Mouse (Mus musculus): ENCODE measurements at regions not wholly inside any gene's neighbourhood (a gene's known extent, or its start where the extent isn't known, plus 50 kb on each side); places are given as distances from the start of the nearest gene placed in this dataset.

GRCm38 (mm10) chr9:112608932-112609331 lies 373.2 kb upstream of the Arpp21 start:
- DNase-seq (ENCODE audit: low spot score in 2 of 2) = no peak

- DNase-seq (ENCODE audit: low spot score in 2 of 2) = no peak
Observed at GRCm38 (mm10) chr9:112607221-112607620, 371.5 kb upstream of the Arpp21 start.

- DNase-seq (ENCODE audit: low spot score in 2 of 2) = no peak
Observed at GRCm38 (mm10) chr9:112595731-112596130, 360.0 kb upstream of the Arpp21 start.

- no peak for DNase-seq (ENCODE audit: low spot score in 2 of 2)
Observed at GRCm38 (mm10) chr9:112590241-112590640, 354.5 kb upstream of the Arpp21 start.

GRCm38 (mm10) chr9:112573316-112573715 lies 337.6 kb upstream of the Arpp21 start:
- DNase-seq (ENCODE audit: low spot score in 2 of 2) = no peak

GRCm38 (mm10) chr9:112561348-112561747 lies 325.6 kb upstream of the Arpp21 start:
- no peak for DNase-seq (ENCODE audit: low spot score in 2 of 2)

- DNase-seq (ENCODE audit: low spot score in 2 of 2) = no peak
Observed at GRCm38 (mm10) chr9:112560226-112560625, 324.5 kb upstream of the Arpp21 start.

- DNase-seq (ENCODE audit: low spot score in 2 of 2) = no peak
Observed at GRCm38 (mm10) chr9:112537924-112538323, 302.2 kb upstream of the Arpp21 start.

- DNase-seq (ENCODE audit: low spot score in 2 of 2) = no peak
Observed at GRCm38 (mm10) chr9:112525377-112525776, 289.6 kb upstream of the Arpp21 start.

GRCm38 (mm10) chr9:112523251-112523650 lies 287.5 kb upstream of the Arpp21 start:
- DNase-seq (ENCODE audit: low spot score in 2 of 2) = no peak

GRCm38 (mm10) chr9:112510716-112511115 lies 275.0 kb upstream of the Arpp21 start:
- DNase-seq (ENCODE audit: low spot score in 2 of 2) = no peak

GRCm38 (mm10) chr9:112506871-112507270 lies 271.1 kb upstream of the Arpp21 start:
- no peak for DNase-seq (ENCODE audit: low spot score in 2 of 2)

GRCm38 (mm10) chr9:112498676-112499075 lies 262.9 kb upstream of the Arpp21 start:
- DNase-seq (ENCODE audit: low spot score in 2 of 2) = no peak

GRCm38 (mm10) chr9:112495930-112496527 lies 260.3 kb upstream of the Arpp21 start:
- no peak for DNase-seq (ENCODE audit: low spot score in 2 of 2)

- DNase-seq (ENCODE audit: low spot score in 2 of 2) = no peak
Observed at GRCm38 (mm10) chr9:112490963-112491362, 255.2 kb upstream of the Arpp21 start.

GRCm38 (mm10) chr9:112476644-112477043 lies 240.9 kb upstream of the Arpp21 start:
- DNase-seq (ENCODE audit: low spot score in 2 of 2) = no peak

- DNase-seq (ENCODE audit: low spot score in 2 of 2) = no peak
Observed at GRCm38 (mm10) chr9:112457594-112457993, 221.9 kb upstream of the Arpp21 start.

GRCm38 (mm10) chr9:112454706-112455105 lies 219.0 kb upstream of the Arpp21 start:
- DNase-seq (ENCODE audit: low spot score in 2 of 2) = no peak

- DNase-seq (ENCODE audit: low spot score in 2 of 2) = no peak
Observed at GRCm38 (mm10) chr9:112447515-112447914, 211.8 kb upstream of the Arpp21 start.

- no peak for DNase-seq (ENCODE audit: low spot score in 2 of 2)
Observed at GRCm38 (mm10) chr9:112446981-112447380, 211.2 kb upstream of the Arpp21 start.

- DNase-seq (ENCODE audit: low spot score in 2 of 2) = no peak
Observed at GRCm38 (mm10) chr9:112446027-112446352, 210.3 kb upstream of the Arpp21 start.

GRCm38 (mm10) chr9:112445230-112446026 lies 209.7 kb upstream of the Arpp21 start:
- no peak for DNase-seq (ENCODE audit: low spot score in 2 of 2)

- DNase-seq (ENCODE audit: low spot score in 2 of 2) = no peak
Observed at GRCm38 (mm10) chr9:112444220-112444619, 208.5 kb upstream of the Arpp21 start.
